Mouse (Mus musculus) erythroblast, embryonic 14.5 days (primary cell): ENCODE results near the gene Apaf1.

Experiments
- GATA1 ChIP-seq: IDR thresholded peaks from 2 replicates; pipeline ENCODE4 v1.6.1; 2012; ENCODE audit warnings: low read length, inconsistent platforms, mixed read lengths
- TAL1 ChIP-seq: IDR thresholded peaks from 3 replicates; pipeline ENCODE4 v1.6.1; 2012; ENCODE audit warnings: low read length, inconsistent platforms, mixed read lengths

GRCm38 (mm10) chr10:91031176-91031575, 51.4 kb downstream of the Apaf1 start:
- TF ChIP-seq TAL1 (no peak), GATA1 (no peak)
